Mouse (Mus musculus): ENCODE data around the gene Nrip1. TPM values are rescaled to one million over a fixed set of nuclear protein-coding genes. Genes with fewer than 3 reads are reported as not detected.

Nrip1 gene
- total and polyA plus RNA-seq, 3 experiments, result 3.1 to 32.3 (median 20.6) TPM

DNA sequence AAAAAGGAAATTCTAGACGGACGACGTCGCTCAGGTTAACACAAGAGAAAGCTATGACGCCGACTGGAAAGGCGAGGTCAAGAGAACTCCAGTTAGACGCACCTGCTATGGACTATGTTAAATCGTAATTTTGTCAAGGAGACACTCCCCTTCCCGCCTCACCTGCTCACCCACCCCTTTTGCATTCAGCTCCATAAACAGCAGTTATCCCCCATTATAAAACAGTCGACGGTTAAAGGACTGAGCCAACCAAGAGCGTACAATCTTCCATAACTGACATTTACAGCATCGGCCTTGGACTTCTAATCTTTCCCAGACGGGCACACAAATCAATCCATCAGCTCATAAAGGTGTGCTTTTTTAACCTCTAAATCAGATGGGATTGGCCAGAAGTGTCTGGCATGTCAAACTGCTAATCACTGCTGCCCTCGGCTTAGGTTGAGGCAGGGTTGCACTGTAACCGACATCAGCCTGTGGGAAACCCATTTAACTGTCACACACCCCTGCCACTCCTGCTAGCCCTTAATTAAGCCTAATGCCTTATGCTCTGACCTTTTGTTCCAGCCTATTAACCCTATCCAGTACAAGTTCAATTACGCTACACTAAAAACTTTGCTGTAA lies 15.4 kb downstream of the Nrip1 start:
- no peak overlapping the region for H3K4me3 ChIP-seq
- no peak overlapping the region for H3K9ac ChIP-seq (ENCODE audit: low read depth, low read length)
- no peak for TF ChIP-seq POLR2A (IDR thresholded peaks at IDR 0.05; ENCODE audit: insufficient read depth, low read depth, low read length)
- TF ChIP-seq CTCF (IDR thresholded peaks at IDR 0.05), result no peak
- TF ChIP-seq EP300 (IDR thresholded peaks at IDR 0.05; ENCODE audit: insufficient read depth, low read depth, low read length), result no peak
- peaks cover 19% of the 10 kb centered on the region for H3K4me1 ChIP-seq (ENCODE audit: control insufficient read depth, insufficient read depth, low read length)
- H3K79me2 ChIP-seq (replicated peaks; ENCODE audit: control insufficient read depth, insufficient read depth, low read length), result peaks cover 14% of the 10 kb centered on the region
- H3K27ac ChIP-seq, result no peak overlapping the region
- no peak for DNase-seq
- intact Hi-C loops (cut with DNase I), result no loop called here
- 87% methylated on average over 18 of the region's 18 CpGs for WGBS
- peaks cover 11% of the 10 kb centered on the region for H3K36me3 ChIP-seq (ENCODE audit: control insufficient read depth, insufficient read depth, low read length)
- no peaks in the 10 kb centered on the region for H3K27me3 ChIP-seq (ENCODE audit: control insufficient read depth, insufficient read depth, low read length)

DNA sequence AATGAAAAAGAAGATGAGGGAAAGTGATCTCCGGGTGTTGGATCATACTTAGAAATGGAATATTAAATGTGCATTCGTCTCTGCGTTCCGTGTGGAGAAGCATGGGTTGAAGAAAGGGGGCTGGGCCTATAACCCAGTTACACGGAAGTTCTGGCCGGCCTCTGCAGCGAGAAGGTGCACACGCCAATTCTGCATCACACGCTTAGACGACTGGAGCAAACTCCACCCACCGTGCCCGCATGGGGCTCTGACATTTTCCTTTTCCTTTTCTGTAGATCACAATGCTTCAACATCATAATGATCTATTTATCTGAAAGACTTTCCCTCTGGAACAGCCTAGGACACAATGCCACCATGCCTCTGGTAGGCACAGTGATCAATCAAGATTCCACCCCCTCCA lies 16.5 kb downstream of the Nrip1 start:
- no peak overlapping the region for H3K9ac ChIP-seq (ENCODE audit: low read depth, low read length)
- H3K36me3 ChIP-seq (ENCODE audit: control insufficient read depth, insufficient read depth, low read length), result peaks cover 11% of the 10 kb centered on the region
- intact Hi-C loops (cut with DNase I), result no loop called here
- H3K4me3 ChIP-seq, result no peak overlapping the region
- no peak for DNase-seq
- H3K27ac ChIP-seq, result no peak overlapping the region
- no peaks in the 10 kb centered on the region for H3K27me3 ChIP-seq (ENCODE audit: control insufficient read depth, insufficient read depth, low read length)
- peaks cover 18% of the 10 kb centered on the region for H3K4me1 ChIP-seq (ENCODE audit: control insufficient read depth, insufficient read depth, low read length)
- TF ChIP-seq POLR2A (IDR thresholded peaks at IDR 0.05; ENCODE audit: insufficient read depth, low read depth, low read length) (no peak), CTCF (IDR thresholded peaks at IDR 0.05) (no peak), EP300 (IDR thresholded peaks at IDR 0.05; ENCODE audit: insufficient read depth, low read depth, low read length) (no peak)
- peaks cover 14% of the 10 kb centered on the region for H3K79me2 ChIP-seq (replicated peaks; ENCODE audit: control insufficient read depth, insufficient read depth, low read length)
- whole genome bisulfite sequencing, result 85% methylated on average over 12 of the region's 12 CpGs

DNA sequence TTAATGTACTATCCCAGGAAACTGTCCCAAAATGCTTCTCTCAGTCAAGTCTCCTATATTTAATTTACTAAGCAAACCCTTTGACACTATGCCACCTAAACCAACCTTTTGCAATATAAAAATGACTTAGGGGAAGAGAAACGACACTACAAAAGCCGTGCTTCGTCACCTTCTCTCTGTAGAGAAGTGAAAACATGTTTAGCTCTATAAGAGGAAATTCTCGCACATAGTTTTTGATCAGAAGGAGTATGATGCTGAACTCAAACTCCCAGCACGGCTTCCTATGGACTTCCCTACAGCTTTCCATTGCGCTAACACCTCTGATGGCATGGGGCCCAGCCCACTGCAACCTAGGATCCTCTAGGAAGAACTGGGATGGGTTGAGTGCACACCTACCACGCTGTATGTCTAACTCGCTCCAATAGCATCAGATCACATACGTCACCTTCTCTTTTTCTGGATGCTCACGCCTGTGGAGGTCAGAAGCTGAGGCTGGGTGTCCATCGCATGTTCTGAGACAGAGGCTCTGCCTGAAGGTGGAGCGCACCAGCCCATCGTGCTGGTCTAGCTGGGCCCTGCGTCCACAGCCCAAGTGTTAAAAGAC lies 17.6 kb downstream of the Nrip1 start:
- Histone ChIP-seq H3K9ac (ENCODE audit: low read depth, low read length) (no peak overlapping the region), H3K27ac (no peak overlapping the region), H3K4me3 (no peak overlapping the region), H3K79me2 (replicated peaks; ENCODE audit: control insufficient read depth, insufficient read depth, low read length) (peaks cover 11% of the 10 kb centered on the region), H3K36me3 (ENCODE audit: control insufficient read depth, insufficient read depth, low read length) (peaks cover 16% of the 10 kb centered on the region), H3K4me1 (ENCODE audit: control insufficient read depth, insufficient read depth, low read length) (peaks cover 17% of the 10 kb centered on the region), H3K27me3 (ENCODE audit: control insufficient read depth, insufficient read depth, low read length) (no peaks in the 10 kb centered on the region)
- TF ChIP-seq CTCF (IDR thresholded peaks at IDR 0.05) (no peak), EP300 (IDR thresholded peaks at IDR 0.05; ENCODE audit: insufficient read depth, low read depth, low read length) (no peak), POLR2A (IDR thresholded peaks at IDR 0.05; ENCODE audit: insufficient read depth, low read depth, low read length) (no peak)
- intact Hi-C loops (cut with DNase I), result no loop called here
- WGBS, result 88% methylated on average over 14 of the region's 14 CpGs
- no peak for DNase-seq

DNA sequence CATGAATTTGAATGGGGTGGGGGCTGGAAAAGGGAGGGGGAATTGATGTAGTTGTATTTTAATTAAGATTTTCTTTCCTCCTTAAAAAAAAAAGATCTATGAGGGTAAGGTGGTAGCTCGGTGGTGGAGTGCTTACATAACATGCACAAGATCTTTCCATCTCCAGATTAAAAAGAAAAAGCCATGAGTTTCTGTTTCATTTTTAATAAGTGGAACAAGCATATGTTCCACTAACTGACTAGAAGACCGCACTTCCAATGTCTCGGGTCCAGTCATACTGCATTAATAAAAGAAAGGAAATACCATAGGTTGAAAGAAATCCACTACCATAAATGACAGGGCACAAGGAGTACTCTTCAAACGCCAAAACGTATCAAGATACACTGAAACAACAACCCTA lies 18.4 kb downstream of the Nrip1 start:
- peaks cover 15% of the 10 kb centered on the region for H3K4me1 ChIP-seq (ENCODE audit: control insufficient read depth, insufficient read depth, low read length)
- no peak overlapping the region for H3K27ac ChIP-seq
- intact Hi-C loops (cut with DNase I), result no loop called here
- peaks cover 8% of the 10 kb centered on the region for H3K79me2 ChIP-seq (replicated peaks; ENCODE audit: control insufficient read depth, insufficient read depth, low read length)
- WGBS, result 62% methylated on average over 5 of the region's 5 CpGs
- peaks cover 16% of the 10 kb centered on the region for H3K36me3 ChIP-seq (ENCODE audit: control insufficient read depth, insufficient read depth, low read length)
- TF ChIP-seq CTCF (IDR thresholded peaks at IDR 0.05) (no peak), POLR2A (IDR thresholded peaks at IDR 0.05; ENCODE audit: insufficient read depth, low read depth, low read length) (no peak), EP300 (IDR thresholded peaks at IDR 0.05; ENCODE audit: insufficient read depth, low read depth, low read length) (no peak)
- DNase-seq, result no peak
- no peaks in the 10 kb centered on the region for H3K27me3 ChIP-seq (ENCODE audit: control insufficient read depth, insufficient read depth, low read length)
- no peak overlapping the region for H3K9ac ChIP-seq (ENCODE audit: low read depth, low read length)
- no peak overlapping the region for H3K4me3 ChIP-seq

DNA sequence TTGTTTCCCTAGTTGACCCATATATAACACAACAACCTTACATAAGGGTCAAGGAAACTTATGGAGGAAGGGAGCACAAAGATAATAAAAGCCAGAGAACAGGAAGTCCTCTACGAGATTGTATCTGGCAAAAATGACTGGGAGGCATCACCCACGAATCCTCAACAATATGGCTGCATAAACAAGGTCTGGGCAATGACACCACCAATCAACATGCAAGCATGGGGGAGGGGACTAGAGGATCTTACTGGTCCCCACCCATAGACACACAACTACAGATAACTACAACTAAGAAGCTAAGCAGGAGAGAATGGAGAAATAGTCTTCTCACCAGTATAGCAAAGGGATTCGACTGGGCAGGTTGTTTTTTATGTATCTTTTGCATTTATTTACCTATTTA lies 18.8 kb downstream of the Nrip1 start:
- no peak overlapping the region for H3K27ac ChIP-seq
- no peak overlapping the region for H3K9ac ChIP-seq (ENCODE audit: low read depth, low read length)
- H3K27me3 ChIP-seq (ENCODE audit: control insufficient read depth, insufficient read depth, low read length), result no peaks in the 10 kb centered on the region
- H3K36me3 ChIP-seq (ENCODE audit: control insufficient read depth, insufficient read depth, low read length), result peaks cover 16% of the 10 kb centered on the region
- WGBS, result 42% methylated on average over 3 of the region's 3 CpGs
- intact Hi-C loops (cut with DNase I), result no loop called here
- H3K4me3 ChIP-seq, result no peak overlapping the region
- no peak for DNase-seq
- TF ChIP-seq EP300 (IDR thresholded peaks at IDR 0.05; ENCODE audit: insufficient read depth, low read depth, low read length) (no peak), CTCF (IDR thresholded peaks at IDR 0.05) (no peak), POLR2A (IDR thresholded peaks at IDR 0.05; ENCODE audit: insufficient read depth, low read depth, low read length) (no peak)
- peaks cover 15% of the 10 kb centered on the region for H3K4me1 ChIP-seq (ENCODE audit: control insufficient read depth, insufficient read depth, low read length)
- H3K79me2 ChIP-seq (replicated peaks; ENCODE audit: control insufficient read depth, insufficient read depth, low read length), result peaks cover 8% of the 10 kb centered on the region

DNA sequence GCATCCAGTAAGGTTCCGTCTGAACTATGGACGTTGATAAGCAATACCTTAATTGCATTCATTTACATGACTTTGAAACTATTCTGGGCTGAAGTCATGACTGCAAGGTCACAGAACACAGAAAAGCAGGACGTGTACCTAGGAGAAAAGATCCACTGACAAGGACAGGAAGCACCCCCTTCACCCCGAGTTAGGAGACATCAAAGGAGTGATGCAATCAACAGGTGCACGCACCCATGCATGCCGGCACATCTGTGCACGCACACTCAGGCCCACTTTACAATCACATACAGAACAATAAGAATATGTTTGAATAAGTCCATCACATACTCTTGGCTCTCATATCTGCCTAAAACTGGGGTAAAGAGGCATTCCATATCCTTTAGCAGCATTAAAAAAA lies 19.3 kb downstream of the Nrip1 start:
- intact Hi-C loops (cut with DNase I), result no loop called here
- Histone ChIP-seq H3K9ac (ENCODE audit: low read depth, low read length) (no peak overlapping the region), H3K27ac (no peak overlapping the region), H3K4me3 (no peak overlapping the region), H3K4me1 (ENCODE audit: control insufficient read depth, insufficient read depth, low read length) (peaks cover 13% of the 10 kb centered on the region), H3K79me2 (replicated peaks; ENCODE audit: control insufficient read depth, insufficient read depth, low read length) (peaks cover 8% of the 10 kb centered on the region), H3K27me3 (ENCODE audit: control insufficient read depth, insufficient read depth, low read length) (no peaks in the 10 kb centered on the region), H3K36me3 (ENCODE audit: control insufficient read depth, insufficient read depth, low read length) (peaks cover 16% of the 10 kb centered on the region)
- DNase-seq, result no peak
- TF ChIP-seq POLR2A (IDR thresholded peaks at IDR 0.05; ENCODE audit: insufficient read depth, low read depth, low read length), result no peak
- TF ChIP-seq CTCF (IDR thresholded peaks at IDR 0.05), result no peak
- WGBS, result 51% methylated on average over 7 of the region's 7 CpGs

Measured in heart, adult 2 months (tissue).